Comparison of ENCODE assay signal across 8 mouse cellular contexts in genomic region chr2:52860111-52860775, GRCm38 (mm10). TPM values are rescaled to one million over a fixed set of nuclear protein-coding genes. Genes with fewer than 3 reads are reported as not detected.
DNase-seq lines count a peak whose midpoint lies in the region; ATAC-seq and TF ChIP-seq lines count a peak whose summit lies in the region.
"Had no signal": no experiment of that assay in that cellular context is flagged by ENCODE, and none has a peak within 500 bp of the region (broad histone marks: within the 10 kb centered on the region; RNA-seq: fewer than 3 reads in every experiment).

No protein-coding gene starts in this region.

- H3K9ac ChIP-seq in neural tube, embryonic 11.5 days (ENCODE audit: low read length): 0 out of 2 replicates have a peak overlapping the region, but pooled peaks have one; percentile 20
- H3K9ac ChIP-seq in forebrain, embryonic 13.5 days: peak overlapping the region; percentile 97
- peak overlapping the region; percentile 91 for H3K9ac ChIP-seq in limb, embryonic 14.5 days (ENCODE audit: low read depth, low read length, severe bottlenecking)

- ATAC-seq in neural tube, embryonic 11.5 days (ENCODE audit: insufficient read depth, low FRiP score, low TSS enrichment): no peak
- no peak for ATAC-seq in forebrain, embryonic 13.5 days
- ATAC-seq in limb, embryonic 14.5 days (ENCODE audit: low FRiP score, low read depth): no peak

- DNase-seq in neural tube, embryonic 11.5 days (ENCODE audit: low spot score): no peak
- DNase-seq in neural tube, embryonic 10.5 days (ENCODE audit: extremely low spot score, low spot score): no peak
- DNase-seq in limb, embryonic 14.5 days (ENCODE audit: low spot score): no peak
- no peak for DNase-seq in frontal cortex, postnatal 25 days (ENCODE audit: low spot score in 2 of 2)
- no peak for DNase-seq in gastrocnemius, postnatal 4 days (ENCODE audit: low spot score in 2 of 2)
- DNase-seq in thymus, postnatal 0 days (ENCODE audit: low spot score): no peak

- H3K4me3 ChIP-seq in neural tube, embryonic 11.5 days (ENCODE audit: low read depth, low read length): peak overlapping the region; percentile 76
- peak overlapping the region; percentile 97 for H3K4me3 ChIP-seq in forebrain, embryonic 13.5 days
- peak overlapping the region; percentile 93 for H3K4me3 ChIP-seq in limb, embryonic 14.5 days (replicated peaks; ENCODE audit: low read length)
- H3K4me3 ChIP-seq: erythroblast, embryonic 14.5 days had no signal

- no peak overlapping the region for H3K27ac ChIP-seq in neural tube, embryonic 11.5 days (ENCODE audit: low read depth, low read length)
- H3K27ac ChIP-seq in forebrain, embryonic 13.5 days: peak overlapping the region; percentile 40; the same call in 1 of the 2 replicates
- H3K27ac ChIP-seq in limb, embryonic 14.5 days (replicated peaks; ENCODE audit: low read depth, low read length): peak overlapping the region; percentile 89

- TF ChIP-seq POLR2A in limb, embryonic 14.5 days (IDR thresholded peaks at IDR 0.05; ENCODE audit: borderline replicate concordance, extremely low read depth, insufficient read depth, insufficient read length): no peak

- no peaks in the 10 kb centered on the region for H3K27me3 ChIP-seq in neural tube, embryonic 11.5 days (ENCODE audit: control insufficient read depth, insufficient read depth, low read length)
- no peaks in the 10 kb centered on the region for H3K27me3 ChIP-seq in forebrain, embryonic 13.5 days
- H3K27me3 ChIP-seq in limb, embryonic 14.5 days (ENCODE audit: control insufficient read depth, insufficient read depth, low read length): no peaks in the 10 kb centered on the region

- no peaks in the 10 kb centered on the region for H3K36me3 ChIP-seq in neural tube, embryonic 11.5 days (ENCODE audit: control insufficient read depth, insufficient read depth, low read length)
- no peaks in the 10 kb centered on the region for H3K36me3 ChIP-seq in forebrain, embryonic 13.5 days (ENCODE audit: poor library complexity, severe bottlenecking)
- no peaks in the 10 kb centered on the region for H3K36me3 ChIP-seq in limb, embryonic 14.5 days (ENCODE audit: control insufficient read depth, insufficient read depth, low read length)

- WGBS in neural tube, embryonic 11.5 days: 20% methylated on average over 8 of the region's 8 CpGs
- 12% methylated on average over 8 of the region's 8 CpGs for WGBS in forebrain, embryonic 13.5 days
- WGBS in limb, embryonic 14.5 days: 8% methylated on average over 8 of the region's 8 CpGs

- peaks cover 19% of the 10 kb centered on the region for H3K4me1 ChIP-seq in neural tube, embryonic 11.5 days (ENCODE audit: control insufficient read depth, insufficient read depth, low read length)
- H3K4me1 ChIP-seq in forebrain, embryonic 13.5 days: peaks cover 44% of the 10 kb centered on the region
- peaks cover 33% of the 10 kb centered on the region for H3K4me1 ChIP-seq in limb, embryonic 14.5 days (ENCODE audit: control insufficient read depth, insufficient read depth, low read length)

- no peaks in the 10 kb centered on the region for H3K9me3 ChIP-seq in neural tube, embryonic 11.5 days (ENCODE audit: control insufficient read depth, low read length)
- H3K9me3 ChIP-seq in forebrain, embryonic 13.5 days (replicated peaks): no peaks in the 10 kb centered on the region
- H3K9me3 ChIP-seq in limb, embryonic 14.5 days (ENCODE audit: control insufficient read depth, low read length): no peaks in the 10 kb centered on the region

- H3K4me2 ChIP-seq in neural tube, embryonic 11.5 days (ENCODE audit: low read depth): peak overlapping the region; percentile 91
- H3K4me2 ChIP-seq in forebrain, embryonic 13.5 days: peak overlapping the region; percentile 89
- H3K4me2 ChIP-seq in limb, embryonic 14.5 days (replicated peaks; ENCODE audit: low read depth, low read length, severe bottlenecking): peak overlapping the region; percentile 72

RNA-seq across cellular contexts. Expression of gene Fmnl2, which starts 2.6 kb away (rescaled TPM):
- polyA plus RNA-seq in neural tube, embryonic 11.5 days (2014; fragmentation: Nextera tagmentation; extraction: Ambion mirVana): 7.8 and 9.0 TPM in 2 replicates
- 15.4 and 17.1 TPM in 2 replicates for polyA plus RNA-seq in forebrain, embryonic 13.5 days (2015; fragmentation: Nextera tagmentation; extraction: Ambion mirVana)
- 26.4 and 27.2 TPM in 2 replicates for polyA plus RNA-seq in limb, embryonic 14.5 days (2012; rRNA removed)
- polyA plus RNA-seq in limb, embryonic 14.5 days (2014; fragmentation: Nextera tagmentation; extraction: Ambion mirVana): 12.6 and 13.6 TPM in 2 replicates
- total RNA-seq in gastrocnemius, postnatal 4 days (2021): 10 to 100 TPM; 17.2 to 19.6 TPM
- polyA plus RNA-seq in thymus, postnatal 0 days (2015; fragmentation: Nextera tagmentation; extraction: Ambion mirVana): 5.1 and 6.6 TPM in 2 replicates
- polyA plus RNA-seq: erythroblast, embryonic 14.5 days had no signal

Comparison
In these comparisons a context has a peak if more than half of its experiments do, and no peak if none do; other contexts are left out.
1. H3K9ac ChIP-seq: peak in every context shown above with its lines; median percentile 97 in forebrain, embryonic 13.5 days; 91 in limb, embryonic 14.5 days; 20 in neural tube, embryonic 11.5 days.